Mouse (Mus musculus) thymus, adult 2 months (tissue): ENCODE measurements around the gene Nxph4.

ENCODE experiments used
- CTCF ChIP-seq: fragments of 200-500 bp; IDR thresholded peaks from 2 replicates; pipeline ENCODE4 v1.5.1; 2012; ENCODE audit warnings: mild to moderate bottlenecking, control low read depth, low read length, moderate library complexity, borderline replicate concordance; ENCODE audit not compliant: control insufficient read depth, poor library complexity, insufficient read depth; ENCODE audit errors: extremely low read depth
- POLR2A ChIP-seq: fragments of 200-500 bp; IDR thresholded peaks from 2 replicates; pipeline ENCODE4 v1.6.1; 2012; ENCODE audit warnings: mild to moderate bottlenecking, low read length, control low read depth, moderate library complexity; ENCODE audit not compliant: control insufficient read depth, poor library complexity, insufficient read depth; ENCODE audit errors: extremely low read depth

DNA sequence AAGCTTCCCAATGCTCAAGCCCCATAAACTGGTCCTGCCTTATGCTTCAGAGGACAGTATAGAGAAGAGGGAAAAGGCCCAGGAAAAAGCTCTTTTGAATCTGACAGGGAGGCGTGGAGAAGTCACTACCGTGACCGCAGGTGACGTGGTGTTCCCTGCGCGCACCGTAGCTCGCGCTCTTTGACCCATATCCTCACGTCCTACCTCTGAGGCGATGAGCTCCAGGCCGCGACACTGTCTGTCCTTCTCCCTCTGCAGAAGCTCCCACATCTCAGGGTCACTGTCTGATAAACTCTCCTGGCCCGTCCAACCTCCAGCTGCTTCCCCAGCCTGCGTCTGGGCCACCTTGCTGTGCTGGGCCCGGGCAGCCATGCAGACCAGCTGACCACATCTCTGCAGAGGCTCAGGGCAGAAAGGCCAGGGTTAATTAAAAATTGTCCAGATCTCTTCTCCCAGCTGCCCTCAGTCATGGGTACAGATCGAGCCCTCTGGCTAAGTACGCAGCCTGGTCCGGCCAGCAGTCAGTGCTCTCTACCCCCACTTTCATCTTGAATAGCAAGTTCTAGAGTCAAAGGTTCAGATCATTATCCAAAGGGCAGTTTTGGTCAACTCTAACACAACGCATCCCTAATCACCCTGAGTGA is 13.5 kb downstream of the Nxph4 start:
- TF ChIP-seq POLR2A (no peak), CTCF (no peak)
